Mouse (Mus musculus) inflammation-experienced regulatory T-cells, adult 6 months (primary cell): Measurements from ENCODE around the gene Yif1b. TPM values are rescaled to one million over a fixed set of nuclear protein-coding genes. Genes with fewer than 3 reads are reported as not detected.

Source experiments
- ATAC-seq: one replicate; pipeline ENCODE4 v1.8.0; 2017
- polyA plus RNA-seq, 3 experiments: library from polyadenylated mRNA; unstranded; fragments of 100-300 nt; shearing (Covaris generic); gene quantifications; one replicate each; pipeline ENCODE4 v1.2.1; 2017

The Yif1b gene
- polyA plus RNA-seq, 3 experiments from 2014 or later, result 56.3 to 68.5 (median 57.1) TPM

DNA sequence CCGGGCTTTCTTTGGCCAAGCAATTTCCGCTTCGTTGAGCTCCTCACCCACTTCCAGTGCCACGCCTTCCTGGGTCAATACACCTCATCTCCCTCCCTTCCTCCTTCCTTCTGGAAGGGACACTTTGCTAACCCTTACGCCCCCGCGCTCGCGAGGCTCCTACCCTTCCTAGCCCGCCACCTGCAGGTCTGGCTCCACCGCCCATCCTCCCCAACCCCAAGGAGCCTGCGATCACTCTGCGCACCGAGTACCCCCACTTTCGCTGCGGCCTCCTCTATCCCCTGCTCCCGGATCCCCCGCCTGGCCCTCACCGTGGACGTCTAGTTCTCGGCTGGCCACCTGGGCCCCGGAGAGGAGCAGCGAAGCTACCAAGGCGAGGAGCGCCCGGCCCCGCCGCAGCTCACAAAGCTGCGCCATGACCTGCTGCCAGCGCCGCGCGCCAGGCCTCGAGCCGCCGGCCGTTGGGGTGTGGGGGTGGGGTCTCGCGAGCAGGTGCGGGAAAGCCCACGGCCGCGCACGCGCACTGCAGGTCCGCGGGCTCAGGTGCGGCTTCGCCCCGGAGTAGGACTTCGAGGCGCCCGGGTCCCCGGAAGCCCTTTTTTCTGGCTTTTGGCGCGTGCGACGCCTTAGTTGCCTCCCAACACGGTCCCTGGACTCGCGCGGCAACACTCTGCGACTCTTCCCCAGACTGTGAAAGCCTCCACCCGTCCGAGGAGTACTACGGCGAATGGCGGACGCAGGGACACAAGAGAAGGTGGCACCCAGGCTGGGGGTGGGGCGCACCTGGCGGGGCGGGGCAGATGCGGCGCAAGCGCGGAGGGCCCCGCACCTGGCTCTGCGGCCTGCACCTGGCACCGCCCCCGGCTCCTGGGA lies 43.3 kb downstream of the Yif1b start, which contains the start of gene Spint2:
Gene Spint2, minus strand, starts transcription at position 712 of the 873 bp plus-strand sequence.
- peak; percentile 67 for ATAC-seq

DNA sequence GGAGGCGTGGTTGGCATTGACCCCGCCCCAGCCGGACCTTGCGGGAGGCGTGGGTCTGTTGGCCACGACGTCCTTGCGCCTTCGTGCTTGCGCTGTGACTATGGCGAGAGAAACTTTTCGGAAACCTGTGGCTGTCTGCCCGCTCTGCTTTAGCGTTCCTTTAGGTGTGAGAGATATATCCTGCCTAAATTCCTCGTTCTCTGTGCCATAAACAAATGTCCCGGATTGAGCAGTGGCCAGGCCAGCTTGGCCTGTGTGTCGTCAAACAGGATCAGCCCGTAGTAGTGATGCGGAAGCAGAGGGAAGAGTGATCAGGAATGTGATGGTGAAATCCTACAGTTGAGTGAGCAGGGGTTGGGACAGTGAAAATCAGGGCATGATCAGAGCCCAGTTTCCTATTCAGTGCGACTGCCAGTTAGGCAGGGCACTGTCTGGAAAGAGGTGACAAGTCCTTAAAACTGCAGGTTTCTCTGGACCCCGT lies 44.0 kb downstream of the Yif1b start:
- no peak for ATAC-seq

DNA sequence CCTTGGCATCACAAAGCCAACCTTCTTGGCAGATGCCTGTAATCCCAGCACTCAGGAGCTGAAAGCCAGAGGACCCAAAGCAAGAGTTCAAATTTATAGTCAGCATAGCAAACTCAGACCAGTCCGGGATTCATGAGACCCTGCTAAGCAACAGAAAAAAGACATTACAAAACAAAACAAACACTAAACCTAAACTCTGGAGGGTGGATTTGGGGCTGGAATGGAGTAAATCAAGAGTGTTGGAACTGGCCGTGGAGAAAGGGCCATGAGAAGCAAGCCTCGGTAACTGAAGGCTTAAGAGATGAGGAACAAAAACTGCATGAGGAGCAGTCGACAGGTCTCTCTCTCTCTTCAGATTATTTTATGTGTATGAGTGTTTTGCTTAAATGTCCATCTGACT lies 45.7 kb downstream of the Yif1b start:
- ATAC-seq, result no peak

DNA sequence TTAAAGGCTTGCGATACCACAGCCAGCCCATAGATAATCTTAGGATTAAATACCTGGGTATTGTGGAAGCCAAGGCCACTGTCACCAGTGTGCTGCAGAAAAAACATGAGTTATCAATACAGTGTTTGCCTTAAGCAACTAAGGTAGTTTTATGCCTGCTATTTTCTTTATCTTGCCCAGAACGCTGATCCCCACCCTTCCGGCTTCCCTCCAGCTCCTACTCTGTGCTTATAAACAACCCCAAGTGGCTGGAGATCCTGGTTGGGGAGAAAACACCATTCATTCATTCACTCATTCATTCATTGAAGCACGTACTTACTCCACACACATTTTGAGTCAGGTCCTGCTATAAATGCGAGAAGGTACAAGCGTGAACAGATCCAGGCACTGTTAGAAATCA lies 46.4 kb downstream of the Yif1b start:
- no peak for ATAC-seq

DNA sequence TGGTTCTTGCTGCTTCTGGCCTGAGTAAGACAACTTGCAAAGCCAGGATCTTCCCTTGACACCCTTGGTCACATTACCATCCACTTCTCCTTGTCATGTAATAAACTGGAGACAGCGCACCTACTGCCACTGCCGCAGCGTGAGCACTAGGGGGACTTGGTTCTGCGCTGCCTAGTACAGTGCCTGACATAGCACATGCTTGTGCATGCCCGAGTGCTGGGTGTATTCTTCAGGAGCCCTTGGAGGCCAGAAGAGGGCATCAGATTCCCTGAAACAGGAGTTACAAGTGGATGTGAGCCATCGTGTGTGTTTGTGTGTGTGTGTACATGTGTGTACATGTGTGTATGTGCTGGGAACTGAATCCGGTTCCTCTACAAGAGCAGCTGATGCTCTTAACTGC lies 49.4 kb downstream of the Yif1b start:
- no peak for ATAC-seq

DNA sequence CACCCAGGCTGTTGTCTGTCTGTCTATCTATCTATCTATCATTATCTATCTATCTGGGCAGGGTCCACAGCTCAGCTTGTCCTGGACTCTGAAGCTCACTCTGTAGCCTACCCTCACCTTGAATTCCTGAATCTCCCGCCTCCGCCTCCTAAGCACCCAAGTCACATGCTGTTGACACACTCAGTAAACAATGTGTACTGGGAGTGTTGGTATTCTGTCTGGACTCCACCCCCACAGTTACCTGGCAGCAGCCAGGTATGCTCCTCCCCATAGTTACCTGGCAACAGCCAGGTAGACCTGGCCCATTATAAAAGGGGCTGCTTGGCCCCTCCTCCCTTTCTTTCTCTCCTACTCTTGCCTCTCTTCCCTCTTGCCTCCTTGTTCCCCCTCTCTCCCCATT lies 50.0 kb downstream of the Yif1b start:
- ATAC-seq, result no peak

DNA sequence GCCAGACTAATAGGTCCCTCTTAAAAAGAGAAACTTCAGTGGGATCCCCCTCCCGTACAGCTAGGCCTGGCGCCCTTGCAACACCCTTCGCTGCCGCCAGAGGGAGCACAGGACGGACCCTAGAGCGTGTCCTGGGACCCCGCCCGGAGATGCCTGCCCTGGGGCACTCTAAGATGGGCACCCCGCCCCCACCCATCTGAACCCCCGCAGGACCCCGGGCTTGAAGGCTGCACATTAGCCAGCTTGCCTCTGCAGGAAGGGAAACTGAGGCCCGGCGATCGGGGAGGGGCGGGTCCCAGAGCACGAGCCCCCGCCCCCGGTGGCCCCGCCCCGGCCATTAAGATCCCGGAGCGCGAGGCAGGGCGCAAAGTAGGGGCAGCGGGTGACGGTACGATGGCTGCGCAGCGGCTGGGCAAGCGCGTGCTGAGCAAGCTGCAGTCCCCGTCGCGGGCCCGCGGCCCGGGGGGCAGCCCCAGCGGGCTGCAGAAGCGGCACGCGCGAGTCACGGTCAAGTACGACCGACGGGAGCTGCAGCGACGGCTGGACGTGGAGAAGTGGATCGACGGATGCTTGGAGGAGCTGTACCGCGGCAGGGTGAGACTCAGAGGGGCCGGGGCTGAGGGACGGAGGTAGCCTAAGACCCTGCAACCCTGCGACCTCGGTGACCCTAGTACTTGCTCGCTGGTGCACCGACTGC lies 51.0 kb downstream of the Yif1b start, which contains the start of gene Ppp1r14a:
Gene Ppp1r14a, plus strand, starts transcription at position 367 of the 697 bp plus-strand sequence.
- no peak for ATAC-seq

DNA sequence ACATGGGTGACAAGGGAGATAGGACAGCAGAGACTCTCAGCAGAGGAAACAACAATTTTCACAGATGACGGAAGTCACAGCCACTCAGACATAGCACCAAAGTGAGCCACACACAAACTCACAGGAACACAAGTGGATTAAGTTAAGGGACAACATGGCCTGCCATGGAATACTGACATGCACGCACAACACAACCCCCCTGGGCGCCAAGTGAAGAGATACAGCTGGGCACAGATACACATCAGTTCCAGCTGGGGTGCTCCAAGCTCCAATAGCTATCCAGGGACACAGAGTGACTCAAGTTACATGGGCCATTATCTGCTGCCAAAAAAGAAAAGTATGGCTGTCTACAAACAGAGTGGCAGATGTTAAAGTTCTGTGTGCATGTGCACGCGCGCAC lies 51.7 kb downstream of the Yif1b start:
- ATAC-seq, result no peak

DNA sequence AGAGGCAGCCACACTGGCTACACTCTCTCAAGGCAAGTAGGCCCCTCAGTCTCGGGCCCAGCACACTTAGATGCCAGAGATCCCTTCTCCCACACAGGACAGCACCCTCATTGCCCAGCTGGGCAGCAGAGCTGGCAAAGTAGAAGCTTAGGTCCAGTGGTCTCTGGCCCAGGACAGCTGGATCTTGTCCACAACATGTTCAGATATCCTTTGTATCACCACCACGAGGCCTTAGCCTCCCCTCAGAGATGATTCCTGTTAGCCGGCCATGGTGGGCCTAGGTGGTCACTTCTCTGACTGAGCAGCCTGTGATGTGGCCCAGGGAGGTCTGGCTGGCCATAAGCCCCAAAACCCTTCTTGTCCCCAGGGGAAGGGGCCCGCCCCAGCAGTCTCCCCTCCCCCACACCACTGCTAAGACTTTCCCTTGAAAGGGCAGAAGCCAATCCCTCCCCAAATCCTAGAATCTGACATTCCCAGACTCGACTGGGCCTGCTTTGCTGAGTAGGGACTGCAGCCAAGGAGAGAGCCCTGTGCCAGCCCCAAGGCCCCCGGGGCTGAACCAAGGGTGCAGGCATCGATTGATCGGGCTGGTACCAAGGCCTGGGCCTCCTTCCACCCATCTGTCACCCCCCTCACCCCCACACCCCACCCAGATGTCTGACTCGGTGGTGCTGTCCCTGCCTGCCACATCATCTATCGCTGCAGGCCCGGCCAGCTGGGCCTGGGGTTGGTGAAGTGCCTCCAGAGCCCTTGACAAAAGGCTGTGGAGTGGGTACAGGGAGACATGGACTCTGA lies 52.8 kb downstream of the Yif1b start:
- no peak for ATAC-seq

DNA sequence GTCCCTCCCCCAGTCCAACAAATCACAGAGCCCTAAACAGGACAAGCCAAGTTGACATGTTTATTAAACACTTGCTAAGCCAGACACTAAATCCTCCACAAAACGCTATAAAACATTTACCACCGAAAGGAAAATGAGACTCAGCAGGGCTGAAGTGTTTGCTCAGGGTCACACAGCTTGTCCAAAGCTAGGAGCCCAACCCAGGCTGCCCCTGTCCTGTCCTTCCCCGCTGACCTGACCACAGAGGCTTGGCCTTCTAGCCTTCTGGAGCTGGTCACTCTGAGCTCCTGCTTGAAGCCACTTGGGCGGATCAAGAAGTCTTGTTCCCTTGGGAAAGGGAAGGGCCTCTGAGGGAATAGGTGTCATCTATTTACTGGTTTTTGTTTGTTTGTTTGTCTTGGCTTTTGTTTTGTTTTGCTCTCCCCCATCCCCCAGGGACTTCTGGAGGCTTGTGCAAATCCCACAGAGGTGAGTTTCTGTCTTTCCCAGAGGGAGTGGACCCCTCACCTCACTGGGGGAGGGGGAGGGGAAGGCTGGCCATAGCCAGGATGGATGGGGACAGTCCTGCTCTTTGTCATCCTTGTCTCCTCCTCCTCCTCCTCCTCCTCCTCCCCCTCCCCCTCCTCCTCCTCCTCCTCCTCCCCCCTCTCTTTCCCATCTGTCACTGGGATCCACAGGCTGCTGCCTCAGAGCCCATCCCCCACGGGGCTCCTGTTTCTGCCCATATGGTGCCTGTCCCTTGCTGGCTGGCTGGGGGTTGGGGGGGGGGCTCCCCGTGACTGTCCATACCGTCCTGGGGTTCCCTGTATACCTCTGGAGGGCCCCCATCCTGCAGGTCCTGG lies 53.7 kb downstream of the Yif1b start:
- no peak for ATAC-seq

DNA sequence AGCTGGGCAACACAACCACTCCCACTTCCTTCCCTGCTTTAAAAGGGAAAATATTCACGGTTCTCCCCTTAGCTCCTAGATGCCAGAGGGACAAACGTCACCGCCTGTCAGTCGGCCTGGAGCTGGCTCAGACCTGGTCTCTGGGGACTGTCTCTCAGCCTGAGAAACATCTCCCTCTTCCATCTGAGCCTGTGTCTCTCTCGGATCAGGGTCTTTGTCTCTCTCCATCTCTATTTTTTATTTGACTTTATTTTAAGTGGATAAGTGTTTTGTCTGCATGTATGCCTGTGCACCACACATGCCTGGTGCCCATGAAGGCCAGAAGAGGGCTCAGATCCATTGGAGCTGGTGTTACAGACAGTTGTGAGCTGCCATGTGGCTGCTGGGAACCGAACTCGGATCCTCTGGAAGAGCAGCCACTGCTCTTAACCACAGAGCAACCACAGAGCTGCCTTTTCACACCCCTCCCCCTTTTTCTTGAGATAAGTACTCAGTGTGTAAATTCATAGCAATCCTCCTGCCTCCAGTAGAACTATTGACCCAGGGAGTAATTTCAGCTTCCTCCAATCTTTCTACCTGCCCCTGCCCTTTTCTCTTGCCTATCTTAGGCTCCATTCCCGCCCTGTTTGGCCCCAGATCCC lies 54.4 kb downstream of the Yif1b start:
- ATAC-seq, result no peak

DNA sequence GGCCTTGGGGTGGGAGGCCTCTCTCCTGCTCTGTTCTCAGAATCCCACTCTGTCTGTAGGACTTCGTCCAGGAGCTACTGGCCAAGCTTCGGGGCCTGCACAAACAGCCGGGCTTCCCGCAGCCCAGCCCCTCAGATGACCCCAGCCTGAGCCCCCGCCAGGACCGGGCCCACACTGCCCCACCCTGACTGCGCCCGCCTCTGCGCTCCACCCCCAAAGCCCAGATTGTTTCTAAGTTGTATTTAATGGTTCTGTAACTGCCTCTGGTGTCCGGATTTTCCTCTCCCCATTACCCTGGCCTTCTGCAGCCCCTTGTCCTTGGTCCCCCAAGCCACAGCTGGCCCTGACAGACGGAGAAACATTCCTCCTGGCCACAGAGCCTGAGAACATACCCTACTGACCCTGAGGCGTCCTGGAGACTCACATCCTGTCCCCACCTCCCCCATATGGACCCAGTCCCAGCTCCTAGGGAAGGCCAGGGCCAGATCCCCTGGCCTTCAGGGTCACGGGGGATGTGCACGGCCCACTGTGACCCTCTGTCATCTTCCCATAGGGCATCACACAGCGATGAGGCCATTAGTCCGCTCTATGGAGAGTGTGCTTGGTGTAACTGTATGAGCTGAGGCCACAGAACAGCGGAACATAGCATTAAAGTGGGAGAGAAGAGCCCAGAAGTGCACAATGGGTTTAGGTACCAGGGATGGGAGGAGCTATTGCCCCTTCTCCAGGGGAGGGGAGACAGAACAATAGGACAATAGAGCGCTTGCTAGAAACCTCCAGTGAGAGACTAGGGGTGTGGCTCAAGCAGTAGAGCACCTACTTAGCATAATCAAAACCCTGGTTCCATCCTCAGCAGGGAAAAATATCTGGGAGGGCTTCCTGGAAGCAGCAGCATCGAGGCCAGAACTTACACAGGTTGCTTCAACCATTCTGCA lies 55.3 kb downstream of the Yif1b start:
- ATAC-seq, result no peak

DNA sequence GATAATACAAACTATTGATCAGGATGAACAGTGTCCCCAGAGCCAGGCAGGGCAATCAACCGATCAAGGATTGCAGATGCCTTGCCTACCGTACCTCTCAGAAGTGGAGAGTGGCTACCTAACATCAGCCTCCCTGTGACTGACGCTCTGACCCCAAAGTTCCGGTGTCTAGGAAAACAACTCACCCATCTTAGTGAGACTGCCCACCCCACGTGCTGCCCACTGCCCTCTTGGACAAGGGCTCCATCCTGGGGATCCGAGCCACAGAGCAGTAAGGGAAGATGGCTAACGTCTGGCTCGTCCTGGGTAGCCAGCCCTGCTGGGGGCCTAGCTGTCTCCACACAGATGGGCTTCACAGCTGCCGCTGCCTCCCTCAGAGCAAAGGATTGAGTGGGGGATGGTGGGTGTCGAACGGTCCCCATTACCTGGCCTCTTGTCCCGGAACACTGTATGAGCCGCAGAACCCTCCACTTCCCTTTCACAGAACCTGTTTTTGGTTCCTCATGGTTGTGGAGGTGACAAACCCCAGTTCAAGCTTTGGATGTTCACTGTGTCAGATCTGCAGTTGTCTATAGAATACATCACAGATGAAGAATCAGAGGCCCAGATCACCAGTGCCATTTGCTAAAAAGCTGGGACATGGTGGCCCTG lies 56.1 kb downstream of the Yif1b start:
- ATAC-seq, result no peak

DNA sequence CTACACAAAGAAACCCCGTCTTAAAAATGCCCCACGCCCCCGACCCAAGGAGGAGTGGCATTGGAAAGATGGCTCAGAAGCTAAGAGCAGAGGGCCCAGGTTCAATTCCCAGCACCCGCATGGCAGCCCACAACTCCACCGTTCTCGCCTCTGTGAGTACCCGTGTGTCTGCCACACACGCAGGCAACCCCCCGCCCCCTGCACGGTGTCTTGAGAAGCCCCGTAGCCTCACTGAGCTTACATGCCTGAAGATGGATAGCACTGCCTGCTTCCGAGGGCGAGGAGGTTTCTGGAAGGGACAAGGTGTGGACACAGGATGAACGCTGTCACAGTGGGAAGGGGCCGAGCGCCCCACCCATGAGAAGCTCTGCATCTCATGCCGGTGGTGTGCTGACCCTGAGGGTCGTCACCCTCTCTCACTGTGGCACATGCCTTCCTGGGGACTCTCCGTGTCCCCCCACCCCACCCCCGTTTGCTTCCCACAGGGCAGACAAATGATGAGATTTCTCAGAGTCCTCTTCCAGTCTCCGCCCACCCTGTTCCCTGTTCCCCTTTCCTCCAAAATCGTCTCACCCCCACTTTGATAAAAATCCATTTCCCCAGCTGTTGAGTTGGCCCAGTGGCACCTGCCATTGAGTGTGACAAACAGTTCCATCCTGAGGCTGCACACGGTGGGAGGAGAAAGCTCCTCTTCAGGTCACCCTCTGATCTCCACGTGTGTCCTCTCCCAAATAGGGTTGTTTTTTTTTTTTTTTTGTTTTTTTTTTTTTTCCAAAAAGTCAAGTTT lies 57.9 kb downstream of the Yif1b start:
- ATAC-seq, result no peak

DNA sequence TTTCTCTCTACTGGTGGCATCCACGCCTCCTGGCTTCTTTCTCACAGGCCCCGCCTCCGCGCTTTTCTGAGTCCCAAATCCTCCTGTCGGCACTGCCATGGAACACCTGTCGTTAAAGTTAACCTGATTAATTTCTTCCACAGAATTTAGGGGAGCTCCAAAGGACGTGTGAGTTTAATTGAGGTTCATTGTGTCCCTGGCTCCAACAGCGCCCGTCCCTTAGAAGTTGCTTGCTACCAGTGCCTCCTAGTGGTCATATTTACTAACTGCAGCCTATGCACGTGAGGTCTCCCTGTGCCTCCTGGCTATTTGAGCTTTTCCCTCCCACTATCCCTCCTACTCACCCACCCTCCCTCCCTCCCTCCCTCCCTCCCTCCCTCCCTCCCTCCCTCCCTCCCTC lies 58.9 kb downstream of the Yif1b start:
- ATAC-seq, result peak; percentile 78
